Mouse (Mus musculus): ENCODE data around the gene Sertad4. TPM values are rescaled to one million over a fixed set of nuclear protein-coding genes. Genes with fewer than 3 reads are reported as not detected.
A peak's percentile ranks its signal among the peaks of the same experiment; 100 is the strongest.

Sertad4 gene
- polyA plus RNA-seq, 1 experiment from 2014 or later, result 20.7 TPM

- no peak overlapping the region for H3K4me3 ChIP-seq (ENCODE audit: low read depth, low read length)
- H3K9ac ChIP-seq (ENCODE audit: low read length), result no peak overlapping the region
- no peaks in the 10 kb centered on the region for H3K27me3 ChIP-seq (replicated peaks; ENCODE audit: control insufficient read depth, insufficient read depth, low read length)
- H3K9me3 ChIP-seq (ENCODE audit: control insufficient read depth, low read length), result no peaks in the 10 kb centered on the region
- ATAC-seq (replicated peaks; ENCODE audit: low FRiP score, low TSS enrichment, low read depth), result no peak
- 26% methylated on average over 3 of the region's 3 CpGs for WGBS
- H3K4me1 ChIP-seq (replicated peaks; ENCODE audit: control insufficient read depth, insufficient read depth, low read length), result peaks cover 4% of the 10 kb centered on the region; the same call in 1 of the 2 replicates
- no peak overlapping the region for H3K4me2 ChIP-seq (ENCODE audit: low read length)
- H3K36me3 ChIP-seq (ENCODE audit: control insufficient read depth, insufficient read depth, low read length), result no peaks in the 10 kb centered on the region
- no peak overlapping the region for H3K27ac ChIP-seq (ENCODE audit: low read depth)
- no peak for DNase-seq (ENCODE audit: low spot score)
These were observed 40.9 kb downstream of the Sertad4 start for GRCm38 (mm10) chr1:192814700-192815099.

DNA sequence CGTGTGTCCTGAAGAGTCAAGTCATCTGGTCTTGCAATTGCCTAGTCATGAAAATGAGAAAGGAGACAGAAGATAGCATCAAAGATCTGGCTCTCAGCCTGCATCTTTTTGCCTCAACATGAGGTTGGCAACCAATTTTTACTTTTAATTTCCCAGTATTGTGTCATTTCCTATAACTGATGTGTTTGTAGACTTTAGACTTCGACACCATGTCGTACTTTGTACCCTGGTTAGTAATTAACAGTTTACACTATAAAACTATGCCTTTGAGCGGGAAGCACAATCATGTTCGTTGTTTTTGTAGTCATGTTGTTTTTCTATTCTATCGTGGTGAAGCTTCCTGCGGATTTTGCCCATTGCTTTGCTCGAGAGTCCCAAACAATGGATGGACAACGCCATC, 42.8 kb downstream of the Sertad4 start:
- Histone ChIP-seq H3K9ac (ENCODE audit: low read length) (no peak overlapping the region), H3K27ac (ENCODE audit: low read depth) (no peak overlapping the region), H3K27me3 (replicated peaks; ENCODE audit: control insufficient read depth, insufficient read depth, low read length) (no peaks in the 10 kb centered on the region), H3K4me1 (replicated peaks; ENCODE audit: control insufficient read depth, insufficient read depth, low read length) (peaks cover 7% of the 10 kb centered on the region; the same call in 1 of the 2 replicates), H3K9me3 (ENCODE audit: control insufficient read depth, low read length) (no peaks in the 10 kb centered on the region), H3K36me3 (ENCODE audit: control insufficient read depth, insufficient read depth, low read length) (no peaks in the 10 kb centered on the region), H3K4me2 (ENCODE audit: low read length) (no peak overlapping the region), H3K4me3 (ENCODE audit: low read depth, low read length) (no peak overlapping the region)
- no peak for DNase-seq (ENCODE audit: low spot score)
- no peak for ATAC-seq (replicated peaks; ENCODE audit: low FRiP score, low TSS enrichment, low read depth)
- 88% methylated on average over 9 of the region's 9 CpGs for WGBS

DNA sequence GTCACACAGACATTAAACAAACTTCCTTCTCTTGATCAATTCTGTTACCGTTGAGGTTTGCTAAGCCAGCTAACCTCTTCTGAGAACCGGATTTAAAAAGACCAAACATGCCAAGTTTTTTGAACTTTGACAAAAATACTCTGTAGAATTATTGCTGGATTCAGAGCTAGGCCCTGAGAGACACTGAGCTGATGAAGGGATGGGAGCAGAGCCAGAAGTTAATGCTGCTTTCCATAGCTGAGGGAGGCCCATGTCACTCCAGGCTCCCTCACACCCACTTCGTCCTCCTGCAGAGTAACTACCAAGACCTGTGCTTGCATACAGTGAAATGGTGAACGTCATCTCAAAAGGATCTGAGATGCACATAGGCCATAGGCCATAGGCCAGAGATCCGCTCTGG, 43.3 kb downstream of the Sertad4 start:
- WGBS, result 72% methylated on average over 5 of the region's 5 CpGs

DNA sequence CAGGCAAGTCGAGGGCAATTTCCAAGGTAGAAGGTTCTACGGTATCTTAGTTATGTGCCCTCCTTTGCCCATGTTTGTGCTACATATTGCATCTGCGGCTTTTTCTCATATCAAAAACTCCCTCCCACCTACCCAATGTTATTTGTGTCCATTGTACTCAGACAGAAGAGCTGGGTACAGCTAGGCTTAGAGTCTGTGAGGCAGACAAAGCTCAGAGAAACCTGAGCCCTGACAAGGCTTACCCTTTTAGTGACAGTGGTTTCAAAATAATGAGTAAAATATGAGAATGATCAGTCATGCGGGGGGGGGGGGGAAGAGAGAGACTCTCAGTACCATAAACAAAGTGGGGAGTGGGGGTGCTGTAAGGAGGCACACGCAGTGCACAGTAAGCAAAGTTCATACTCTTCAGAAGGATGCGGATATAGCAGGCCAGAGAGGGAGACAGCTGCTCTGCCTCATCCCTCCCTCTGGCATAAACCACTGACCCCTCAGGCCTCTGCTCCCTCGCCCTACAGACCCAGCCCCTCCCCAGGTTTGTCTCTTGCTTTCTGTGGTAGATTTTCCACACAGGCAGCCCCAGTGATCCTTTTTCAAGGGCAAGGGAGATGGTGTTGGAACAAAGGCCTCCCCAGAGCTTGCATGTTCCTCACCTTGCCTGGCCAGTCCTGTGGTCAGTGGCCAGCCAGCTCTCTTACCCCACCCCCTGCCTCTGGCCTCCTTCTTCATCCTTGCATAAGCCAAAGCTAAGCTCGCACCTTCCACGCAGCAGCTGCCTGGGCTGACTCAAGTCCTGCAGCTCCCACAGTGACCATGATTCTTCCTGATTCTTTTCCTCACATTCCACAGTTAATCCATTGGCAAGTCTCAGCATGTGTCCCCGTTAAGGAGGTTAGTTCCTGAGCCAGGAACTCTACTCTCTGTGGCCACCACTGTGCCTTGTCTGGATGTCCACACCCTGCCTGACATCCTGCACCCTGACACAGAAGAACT, 49.1 kb downstream of the Sertad4 start:
- peaks cover 16% of the 10 kb centered on the region for H3K4me1 ChIP-seq (replicated peaks; ENCODE audit: control insufficient read depth, insufficient read depth, low read length)
- no peak for DNase-seq (ENCODE audit: low spot score)
- WGBS, result 44% methylated on average over 9 of the region's 10 CpGs
- H3K9ac ChIP-seq (ENCODE audit: low read length), result no peak overlapping the region
- no peak overlapping the region for H3K4me2 ChIP-seq (ENCODE audit: low read length)
- no peaks in the 10 kb centered on the region for H3K27me3 ChIP-seq (replicated peaks; ENCODE audit: control insufficient read depth, insufficient read depth, low read length)
- peak; percentile 57; the same call in 1 of the 2 replicates for ATAC-seq (replicated peaks; ENCODE audit: low FRiP score, low TSS enrichment, low read depth)
- no peaks in the 10 kb centered on the region for H3K9me3 ChIP-seq (ENCODE audit: control insufficient read depth, low read length)
- H3K4me3 ChIP-seq (ENCODE audit: low read depth, low read length), result no peak overlapping the region
- peak overlapping the region; percentile 62 for H3K27ac ChIP-seq (ENCODE audit: low read depth)
- no peaks in the 10 kb centered on the region for H3K36me3 ChIP-seq (ENCODE audit: control insufficient read depth, insufficient read depth, low read length)

More for the DNA sequence above, 43.3 kb downstream of the Sertad4 start:
- no peaks in the 10 kb centered on the region for H3K36me3 ChIP-seq (ENCODE audit: control insufficient read depth, insufficient read depth, low read length)
- DNase-seq (ENCODE audit: low spot score) (no peak), ATAC-seq (replicated peaks; ENCODE audit: low FRiP score, low TSS enrichment, low read depth) (no peak)
- H3K4me1 ChIP-seq (replicated peaks; ENCODE audit: control insufficient read depth, insufficient read depth, low read length), result peaks cover 7% of the 10 kb centered on the region; the same call in 1 of the 2 replicates
- H3K9me3 ChIP-seq (ENCODE audit: control insufficient read depth, low read length), result no peaks in the 10 kb centered on the region
- H3K4me3 ChIP-seq (ENCODE audit: low read depth, low read length), result no peak overlapping the region
- H3K9ac ChIP-seq (ENCODE audit: low read length), result no peak overlapping the region
- H3K4me2 ChIP-seq (ENCODE audit: low read length), result no peak overlapping the region
- no peak overlapping the region for H3K27ac ChIP-seq (ENCODE audit: low read depth)
- no peaks in the 10 kb centered on the region for H3K27me3 ChIP-seq (replicated peaks; ENCODE audit: control insufficient read depth, insufficient read depth, low read length)

GRCm38 (mm10) chr1:192800338-192800737, 55.2 kb downstream of the Sertad4 start:
- ATAC-seq (replicated peaks; ENCODE audit: low FRiP score, low TSS enrichment, low read depth), result no peak

DNA sequence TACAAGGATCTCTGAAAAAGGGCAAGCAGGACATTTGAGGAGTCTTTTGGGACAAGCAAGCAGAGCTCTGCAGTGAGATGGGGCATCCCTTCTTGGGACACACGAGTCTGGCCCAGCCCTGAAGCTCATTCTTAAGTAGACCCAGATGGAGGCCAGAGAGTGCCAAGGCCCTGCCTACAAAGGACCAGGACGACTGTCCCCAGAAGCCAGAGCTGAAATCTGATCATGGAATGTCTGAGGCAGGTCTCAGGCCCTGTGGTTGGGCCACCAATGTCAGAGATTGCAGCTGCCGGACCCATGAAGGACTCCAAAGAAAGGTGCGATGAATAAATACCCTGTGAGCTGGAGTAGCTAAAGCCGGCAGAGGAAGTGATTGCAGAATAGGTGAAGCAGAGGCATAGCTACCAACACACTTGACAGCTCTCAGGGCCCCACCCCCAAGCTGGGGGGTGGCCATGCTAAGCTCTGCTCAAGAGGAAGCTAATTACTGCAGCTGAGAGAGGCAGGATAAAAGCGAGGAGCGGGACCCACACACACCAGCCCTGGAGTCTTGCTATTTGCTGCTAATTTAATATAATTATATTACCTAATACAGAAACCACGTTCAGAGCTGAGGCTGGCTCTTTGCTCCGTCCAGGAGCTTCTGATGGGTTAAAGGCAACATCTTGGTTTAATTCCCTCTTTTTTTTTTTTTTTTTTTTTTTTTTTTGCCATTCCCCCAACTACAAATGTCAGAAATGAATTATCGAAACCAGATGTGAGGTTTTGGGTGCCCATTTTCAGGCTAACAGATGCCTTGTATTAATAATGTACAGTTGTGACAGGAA, 56.2 kb downstream of the Sertad4 start:
- 45% methylated on average over 10 of the region's 10 CpGs for WGBS
- peak overlapping the region; percentile 66 for H3K27ac ChIP-seq (ENCODE audit: low read depth)

More at GRCm38 (mm10) chr1:192800338-192800737, 55.2 kb downstream of the Sertad4 start:
- Histone ChIP-seq H3K36me3 (ENCODE audit: control insufficient read depth, insufficient read depth, low read length) (no peaks in the 10 kb centered on the region), H3K27ac (ENCODE audit: low read depth) (no peak overlapping the region), H3K4me1 (replicated peaks; ENCODE audit: control insufficient read depth, insufficient read depth, low read length) (peaks cover 31% of the 10 kb centered on the region), H3K4me2 (ENCODE audit: low read length) (no peak overlapping the region), H3K4me3 (ENCODE audit: low read depth, low read length) (no peak overlapping the region), H3K27me3 (replicated peaks; ENCODE audit: control insufficient read depth, insufficient read depth, low read length) (no peaks in the 10 kb centered on the region), H3K9ac (ENCODE audit: low read length) (no peak overlapping the region), H3K9me3 (ENCODE audit: control insufficient read depth, low read length) (no peaks in the 10 kb centered on the region)
- 84% methylated on average over 8 of the region's 8 CpGs for WGBS
- DNase-seq (ENCODE audit: low spot score), result no peak

GRCm38 (mm10) chr1:192798212-192799164, 57.1 kb downstream of the Sertad4 start:
- Histone ChIP-seq H3K4me3 (ENCODE audit: low read depth, low read length) (no peak overlapping the region), H3K27me3 (replicated peaks; ENCODE audit: control insufficient read depth, insufficient read depth, low read length) (no peaks in the 10 kb centered on the region), H3K36me3 (ENCODE audit: control insufficient read depth, insufficient read depth, low read length) (no peaks in the 10 kb centered on the region), H3K9ac (ENCODE audit: low read length) (no peak overlapping the region), H3K27ac (ENCODE audit: low read depth) (peak overlapping the region; percentile 66), H3K4me1 (replicated peaks; ENCODE audit: control insufficient read depth, insufficient read depth, low read length) (peaks cover 31% of the 10 kb centered on the region), H3K4me2 (ENCODE audit: low read length) (no peak overlapping the region), H3K9me3 (ENCODE audit: control insufficient read depth, low read length) (no peaks in the 10 kb centered on the region)
- ATAC-seq (replicated peaks; ENCODE audit: low FRiP score, low TSS enrichment, low read depth) (0 out of 2 replicates have a peak, but pooled peaks have one; percentile 58), DNase-seq (ENCODE audit: low spot score) (no peak)
- 61% methylated on average over 16 of the region's 16 CpGs for WGBS

More for the DNA sequence above, 56.2 kb downstream of the Sertad4 start:
- no peak overlapping the region for H3K4me2 ChIP-seq (ENCODE audit: low read length)
- no peaks in the 10 kb centered on the region for H3K27me3 ChIP-seq (replicated peaks; ENCODE audit: control insufficient read depth, insufficient read depth, low read length)
- H3K4me1 ChIP-seq (replicated peaks; ENCODE audit: control insufficient read depth, insufficient read depth, low read length), result peaks cover 31% of the 10 kb centered on the region
- no peaks in the 10 kb centered on the region for H3K9me3 ChIP-seq (ENCODE audit: control insufficient read depth, low read length)
- no peak for ATAC-seq (replicated peaks; ENCODE audit: low FRiP score, low TSS enrichment, low read depth)
- no peak for DNase-seq (ENCODE audit: low spot score)
- H3K4me3 ChIP-seq (ENCODE audit: low read depth, low read length), result no peak overlapping the region
- no peaks in the 10 kb centered on the region for H3K36me3 ChIP-seq (ENCODE audit: control insufficient read depth, insufficient read depth, low read length)
- H3K9ac ChIP-seq (ENCODE audit: low read length), result no peak overlapping the region

GRCm38 (mm10) chr1:192797011-192797274, 58.6 kb downstream of the Sertad4 start:
- DNase-seq (ENCODE audit: low spot score) (no peak), ATAC-seq (replicated peaks; ENCODE audit: low FRiP score, low TSS enrichment, low read depth) (no peak)
- no peaks in the 10 kb centered on the region for H3K9me3 ChIP-seq (ENCODE audit: control insufficient read depth, low read length)
- H3K36me3 ChIP-seq (ENCODE audit: control insufficient read depth, insufficient read depth, low read length), result no peaks in the 10 kb centered on the region
- peaks cover 35% of the 10 kb centered on the region for H3K4me1 ChIP-seq (replicated peaks; ENCODE audit: control insufficient read depth, insufficient read depth, low read length)
- H3K4me3 ChIP-seq (ENCODE audit: low read depth, low read length), result no peak overlapping the region
- no peak overlapping the region for H3K4me2 ChIP-seq (ENCODE audit: low read length)
- WGBS, result 61% methylated on average over 3 of the region's 3 CpGs
- H3K27me3 ChIP-seq (replicated peaks; ENCODE audit: control insufficient read depth, insufficient read depth, low read length), result no peaks in the 10 kb centered on the region
- H3K9ac ChIP-seq (ENCODE audit: low read length), result no peak overlapping the region
- 0 out of 2 replicates have a peak overlapping the region, but pooled peaks have one; percentile 59 for H3K27ac ChIP-seq (ENCODE audit: low read depth)
